Comparison of ENCODE assay signal across 1 mouse cellular context in genomic region chr10:85006573-85007310, GRCm38 (mm10).
TF ChIP-seq lines count a peak whose summit lies in the region.

No protein-coding gene starts in this region.

TF ChIP-seq in MEL, 35 proteins besides CTCF, POLR2A, EP300 and RAD21 (continued from another document):
- TF ChIP-seq MEF2A (IDR thresholded peaks at IDR 0.05; ENCODE audit: extremely low read depth, insufficient replicate concordance, low read depth, low read length, poor library complexity, severe bottlenecking) = peak; percentile 19; the same call in 1 of the 2 replicates
- TF ChIP-seq MYB (IDR thresholded peaks at IDR 0.05; ENCODE audit: low read depth, low read length) = peak; percentile 67
- TF ChIP-seq SIN3A (IDR thresholded peaks at IDR 0.05; ENCODE audit: low read length) = peak; percentile 61; the same call in 1 of the 2 replicates
- TF ChIP-seq MAFK (IDR thresholded peaks at IDR 0.05; ENCODE audit: borderline replicate concordance, low read depth, low read length) = no peak
- peak; percentile 67 for TF ChIP-seq ETS1 (IDR thresholded peaks at IDR 0.05; ENCODE audit: low read depth, low read length)
- TF ChIP-seq TBP (IDR thresholded peaks at IDR 0.05; ENCODE audit: low read depth, low read length) = no peak
- TF ChIP-seq RCOR1 (IDR thresholded peaks at IDR 0.05; ENCODE audit: low read depth, low read length) = peak; percentile 63
